Mouse (Mus musculus) thymus, postnatal 0 days (tissue): ENCODE results near the gene Stom. TPM values are rescaled to one million over a fixed set of nuclear protein-coding genes. Genes with fewer than 3 reads are reported as not detected.

Source experiments
- DNase-seq: peaks from one replicate; pipeline ENCODE4 v3.0.0-alpha.2; 2015; ENCODE audit warnings: low spot score
- polyA plus RNA-seq: library from polyadenylated mRNA; unstranded; fragments of >200 nt; fragmentation: Nextera tagmentation; extraction: Ambion mirVana; gene quantifications from 2 replicates; pipeline ENCODE4 v1.2.1, GENCODE M21; 2015

Gene Stom
- polyA plus RNA-seq, 1 experiment from 2014 or later = 16.5 TPM

- peak; percentile 32 for DNase-seq
Observed at GRCm38 (mm10) chr2:35273536-35273935, 63.2 kb downstream of the Stom start.

- peak; percentile 70 for DNase-seq
Observed at GRCm38 (mm10) chr2:35272881-35273280, 63.9 kb downstream of the Stom start.

GRCm38 (mm10) chr2:35271817-35272216, 65.0 kb downstream of the Stom start:
- DNase-seq = no peak

GRCm38 (mm10) chr2:35270531-35270984, 66.2 kb downstream of the Stom start:
- peak; percentile 69 for DNase-seq

- no peak for DNase-seq
Observed at GRCm38 (mm10) chr2:35269716-35270260, 67.0 kb downstream of the Stom start.

GRCm38 (mm10) chr2:35269136-35269535, 67.6 kb downstream of the Stom start:
- no peak for DNase-seq

GRCm38 (mm10) chr2:35267876-35268566, 68.8 kb downstream of the Stom start:
- no peak for DNase-seq

- no peak for DNase-seq
Observed at GRCm38 (mm10) chr2:35267156-35267875, 69.5 kb downstream of the Stom start.

- peak; percentile 18 for DNase-seq
Observed at GRCm38 (mm10) chr2:35266251-35266905, 70.4 kb downstream of the Stom start.

GRCm38 (mm10) chr2:35265775-35266174, 71.0 kb downstream of the Stom start:
- DNase-seq = no peak

- DNase-seq = peak; percentile 80
Observed at GRCm38 (mm10) chr2:35265296-35265695, 71.5 kb downstream of the Stom start.

GRCm38 (mm10) chr2:35264095-35264494, 72.7 kb downstream of the Stom start:
- no peak for DNase-seq

Other genes starting within 250 kb of the Stom start
- gene AI182371, start 235.4 kb downstream of the Stom start, polyA plus RNA-seq = 0.33 and 0.53 TPM in 2 replicates
- 40.7 and 47.2 TPM in 2 replicates for gene Cntrl, start 227.5 kb downstream of the Stom start, polyA plus RNA-seq
- 309 and 366 TPM in 2 replicates for gene Rab14, start 135.9 kb downstream of the Stom start, polyA plus RNA-seq
- gene Gsn, start 80.6 kb downstream of the Stom start, polyA plus RNA-seq = 139 TPM in 2 replicates
- 0.13 and 0.18 TPM in 2 replicates for gene 4930568D16Rik, start 30.8 kb upstream of the Stom start, polyA plus RNA-seq
- not detected in 2 replicates for gene 4930402F06Rik, start 60.2 kb upstream of the Stom start, polyA plus RNA-seq
- gene Ggta1, start 126.3 kb upstream of the Stom start, polyA plus RNA-seq = 26.2 and 27.3 TPM in 2 replicates
- gene Dab2ip, start 221.3 kb upstream of the Stom start, polyA plus RNA-seq = 15.4 and 19.0 TPM in 2 replicates